In the genomic region with DNA sequence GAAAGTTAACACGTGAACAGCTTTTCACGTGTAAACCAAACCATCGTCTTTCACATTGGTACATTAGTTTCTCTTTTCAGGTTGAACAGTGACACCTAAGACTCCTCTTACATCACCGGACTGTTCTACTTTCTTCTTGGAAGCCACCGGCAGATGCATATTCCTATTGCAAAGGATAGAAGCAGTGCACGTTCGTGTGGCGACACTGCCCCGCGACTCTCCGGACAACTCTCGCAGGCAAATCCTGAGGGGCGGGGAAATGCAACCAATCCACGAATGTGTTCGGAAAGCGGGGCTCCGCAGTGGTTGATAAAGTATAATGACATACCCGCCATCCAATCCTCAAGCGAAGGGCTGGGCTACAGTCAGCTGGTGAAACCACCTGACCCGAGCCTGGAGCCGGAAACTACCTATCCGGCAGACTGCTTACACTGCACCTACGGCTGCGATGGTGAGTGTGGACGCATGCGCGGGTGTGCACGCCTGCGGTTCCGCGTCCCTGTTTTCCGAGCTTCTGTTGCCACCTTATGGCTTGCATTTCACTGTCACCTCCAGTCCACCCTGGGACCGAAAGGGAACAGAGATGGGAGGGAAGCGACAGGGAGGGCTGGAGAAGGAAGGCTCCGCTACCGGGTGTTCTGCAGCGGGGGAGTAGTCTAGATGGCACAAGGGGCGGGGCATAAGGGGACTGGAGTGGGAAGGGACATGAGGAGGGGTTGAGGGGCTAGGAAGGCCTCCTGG, we compare ENCODE assay signal across 8 mouse cellular contexts. TPM values are rescaled to one million over a fixed set of nuclear protein-coding genes. Genes with fewer than 3 reads are reported as not detected.
DNase-seq lines count a peak whose midpoint lies in the region; ATAC-seq lines count a peak whose summit lies in the region.

A gene (plus strand): TSS at position 130 of the 741 bp plus-strand sequence.

- peak within 1 kb of the TSS; percentile 48 for H3K27ac ChIP-seq in hindbrain, embryonic 11.5 days (ENCODE audit: low read depth, low read length)

- H3K4me1 ChIP-seq in hindbrain, embryonic 11.5 days (replicated peaks; ENCODE audit: control insufficient read depth, insufficient read depth, low read length): peaks cover 3% of the 10 kb centered on the region; the same call in 1 of the 2 replicates

- peak; percentile 91 for DNase-seq in Muller cell, postnatal 12 days (ENCODE audit: inconsistent ontology term)
- peak; percentile 98 for DNase-seq in cerebellum, adult 9-11 months
- DNase-seq in frontal cortex, adult 2 months (ENCODE audit: extremely low spot score in 1 of 2, low spot score in 1 of 2): peak; percentile 98
- DNase-seq in hindbrain, embryonic 11.5 days (ENCODE audit: low spot score): peak; percentile 88
- peak; percentile 85 to 92 for DNase-seq in layer of hippocampus, postnatal 10 days (ENCODE audit: low spot score in 2 of 2)
- peak; percentile 97 for DNase-seq in lung, postnatal 10 days
- peak; percentile 87 for DNase-seq in ovary, postnatal 36 days (ENCODE audit: low spot score)
- peak; percentile 89 for DNase-seq in thymus, postnatal 25 days

- under 1% methylated on average over 38 of the region's 38 CpGs for WGBS in hindbrain, embryonic 11.5 days

- H3K9ac ChIP-seq in hindbrain, embryonic 11.5 days (ENCODE audit: low read depth, low read length): peak within 1 kb of the TSS; percentile 73

- H3K4me3 ChIP-seq in hindbrain, embryonic 11.5 days (ENCODE audit: low read depth, low read length): peak within 1 kb of the TSS; percentile 59

- ATAC-seq in hindbrain, embryonic 11.5 days (ENCODE audit: low FRiP score): peak; percentile 100

- H3K36me3 ChIP-seq in hindbrain, embryonic 11.5 days (ENCODE audit: control insufficient read depth, insufficient read depth, low read length): 0 out of 2 replicates have a peak, but pooled peaks cover 4% of the 10 kb centered on the region

- no peaks in the 10 kb centered on the region for H3K27me3 ChIP-seq in hindbrain, embryonic 11.5 days (ENCODE audit: control insufficient read depth, insufficient read depth, low read length)

- H3K9me3 ChIP-seq in hindbrain, embryonic 11.5 days (ENCODE audit: control insufficient read depth, low read length): no peaks in the 10 kb centered on the region

- peak within 1 kb of the TSS; percentile 72 for H3K4me2 ChIP-seq in hindbrain, embryonic 11.5 days (replicated peaks; ENCODE audit: low read depth, low read length)

RNA-seq across cellular contexts. Expression of the gene that starts here (rescaled TPM):
- 155 and 158 TPM in 2 replicates for polyA plus RNA-seq in frontal cortex, adult 2 months (2012; rRNA removed)
- polyA plus RNA-seq in hindbrain, embryonic 11.5 days (2014; fragmentation: Nextera tagmentation; extraction: Ambion mirVana): 51.0 and 54.4 TPM in 2 replicates
- total RNA-seq in layer of hippocampus, postnatal 10 days (2021): 10 to 100 TPM; 66.1 to 73.3 TPM

Comparison
In these comparisons a context has a peak if more than half of its experiments do, and no peak if none do; other contexts are left out.
1. Peak in every context shown above with its lines: DNase-seq, ATAC-seq, H3K4me3 ChIP-seq and H3K27ac ChIP-seq.